Mouse (Mus musculus) embryo, embryonic 11 days (tissue): ENCODE measurements around the gene Olfr1511.
"Not testable (repeated sequence)": the region's sequence is repeated elsewhere in the genome, so short reads cannot be mapped to it uniquely, and the experiment has no call there.

ENCODE experiments used
- DNase-seq: peaks from one replicate; pipeline ENCODE4 v3.0.0-alpha.2; 2015

Olfr1511 gene

GRCm38 (mm10) chr14:52397279-52397678, at the start of gene Olfr1511:
TSS of gene Olfr1511 (minus strand) at chr14:52397379.
- DNase-seq: no peak

- no peak for DNase-seq
Observed at GRCm38 (mm10) chr14:52442690-52443089, 45.5 kb upstream of the Olfr1511 start, which contains the start of gene Olfr1509. TSS of gene Olfr1509 (plus strand) at chr14:52442990.

- DNase-seq: no peak
Observed at GRCm38 (mm10) chr14:52427686-52428085, 30.5 kb upstream of the Olfr1511 start.

GRCm38 (mm10) chr14:52414273-52414672, 17.1 kb upstream of the Olfr1511 start, which contains the start of gene Olfr1510:
TSS of gene Olfr1510 (minus strand) at chr14:52414373.
- DNase-seq: no peak

- DNase-seq: not testable (repeated sequence)
Observed at GRCm38 (mm10) chr14:52410142-52410919, 13.2 kb upstream of the Olfr1511 start.

- DNase-seq: not testable (repeated sequence)
Observed at GRCm38 (mm10) chr14:52390084-52390848, 6.9 kb downstream of the Olfr1511 start.

GRCm38 (mm10) chr14:52379068-52379467, 18.1 kb downstream of the Olfr1511 start, which contains the start of gene Olfr1512:
TSS of gene Olfr1512 (minus strand) at chr14:52379168.
- no peak for DNase-seq

GRCm38 (mm10) chr14:52368741-52369140, 28.4 kb downstream of the Olfr1511 start:
- no peak for DNase-seq

- no peak for DNase-seq
Observed at GRCm38 (mm10) chr14:52356308-52356707, 40.9 kb downstream of the Olfr1511 start, which contains the start of gene Olfr1513. TSS of gene Olfr1513 (minus strand) at chr14:52356408.
